Mouse (Mus musculus): ENCODE data around the gene Dennd4c.

Gene Dennd4c

GRCm38 (mm10) chr4:86748336-86749291, at the start of gene Dennd4c:
Dennd4c (plus strand) TSS chr4:86748555.
- DNase-seq (ENCODE audit: low spot score), result peak; percentile 95

- DNase-seq (ENCODE audit: low spot score), result no peak
Measured at GRCm38 (mm10) chr4:86699161-86699865, 49.0 kb upstream of the Dennd4c start.

GRCm38 (mm10) chr4:86708801-86709200, 39.6 kb upstream of the Dennd4c start:
- no peak for DNase-seq (ENCODE audit: low spot score)

- no peak for DNase-seq (ENCODE audit: low spot score)
Measured at GRCm38 (mm10) chr4:86710034-86710650, 38.2 kb upstream of the Dennd4c start.

GRCm38 (mm10) chr4:86710666-86711215, 37.6 kb upstream of the Dennd4c start:
- no peak for DNase-seq (ENCODE audit: low spot score)

GRCm38 (mm10) chr4:86712751-86713195, 35.6 kb upstream of the Dennd4c start:
- no peak for DNase-seq (ENCODE audit: low spot score)

- no peak for DNase-seq (ENCODE audit: low spot score)
Measured at GRCm38 (mm10) chr4:86713518-86713917, 34.8 kb upstream of the Dennd4c start.

GRCm38 (mm10) chr4:86715341-86715740, 33.0 kb upstream of the Dennd4c start:
- DNase-seq (ENCODE audit: low spot score), result no peak

GRCm38 (mm10) chr4:86717176-86717575, 31.2 kb upstream of the Dennd4c start:
- no peak for DNase-seq (ENCODE audit: low spot score)

- no peak for DNase-seq (ENCODE audit: low spot score)
Measured at GRCm38 (mm10) chr4:86718878-86719577, 29.3 kb upstream of the Dennd4c start.

- DNase-seq (ENCODE audit: low spot score), result no peak
Measured at GRCm38 (mm10) chr4:86721856-86722358, 26.4 kb upstream of the Dennd4c start.

- no peak for DNase-seq (ENCODE audit: low spot score)
Measured at GRCm38 (mm10) chr4:86725175-86725574, 23.2 kb upstream of the Dennd4c start.

- DNase-seq (ENCODE audit: low spot score), result no peak
Measured at GRCm38 (mm10) chr4:86726141-86726540, 22.2 kb upstream of the Dennd4c start.

GRCm38 (mm10) chr4:86729829-86730228, 18.5 kb upstream of the Dennd4c start:
- no peak for DNase-seq (ENCODE audit: low spot score)

- DNase-seq (ENCODE audit: low spot score), result no peak
Measured at GRCm38 (mm10) chr4:86734088-86734841, 14.1 kb upstream of the Dennd4c start.

GRCm38 (mm10) chr4:86739308-86739993, 8.9 kb upstream of the Dennd4c start:
- no peak for DNase-seq (ENCODE audit: low spot score)

- no peak for DNase-seq (ENCODE audit: low spot score)
Measured at GRCm38 (mm10) chr4:86749361-86749841, 1.0 kb downstream of the Dennd4c start.

- no peak for DNase-seq (ENCODE audit: low spot score)
Measured at GRCm38 (mm10) chr4:86750346-86750945, 2.1 kb downstream of the Dennd4c start.

- no peak for DNase-seq (ENCODE audit: low spot score)
Measured at GRCm38 (mm10) chr4:86764307-86764706, 16.0 kb downstream of the Dennd4c start.

Data from ovary, postnatal 14 days (tissue).